Mouse (Mus musculus) stomach, embryonic 16.5 days (tissue): Measurements from ENCODE around the gene Cdk11b. TPM values are rescaled to one million over a fixed set of nuclear protein-coding genes. Genes with fewer than 3 reads are reported as not detected.

Source experiments
- ATAC-seq: fragments of 200-750 bp; cut with Nextera tagmentation; 2 replicates; pipeline ENCODE4 v1.8.0; 2017; ENCODE audit warnings: moderate number of reproducible peaks, moderate TSS enrichment; ENCODE audit not compliant: insufficient read depth, low FRiP score
- H3K27ac ChIP-seq: fragments of 300-500 bp; sonication (generic); 2 replicates; pipeline ENCODE4 v1.5.1; 2014; ENCODE audit warnings: low read length
- H3K27me3 ChIP-seq: fragments of 300-500 bp; sonication (generic); 2 replicates; pipeline ENCODE4 v1.6.1; 2014; ENCODE audit warnings: low read length, control low read depth, mixed read lengths; ENCODE audit not compliant: control insufficient read depth, insufficient read depth
- H3K36me3 ChIP-seq: fragments of 300-500 bp; sonication (generic); 2 replicates; pipeline ENCODE4 v1.6.1; 2014; ENCODE audit warnings: low read length; ENCODE audit not compliant: control insufficient read depth, insufficient read depth
- H3K4me1 ChIP-seq: fragments of 300-500 bp; sonication (generic); 2 replicates; pipeline ENCODE4 v1.6.1; 2014; ENCODE audit warnings: low read length, control low read depth, mixed read lengths; ENCODE audit not compliant: control insufficient read depth, insufficient read depth
- H3K4me2 ChIP-seq: fragments of 300-500 bp; sonication (generic); 2 replicates; pipeline ENCODE4 v1.6.1; 2014; ENCODE audit warnings: low read depth, low read length, mixed read lengths
- H3K4me3 ChIP-seq: fragments of 300-500 bp; sonication (generic); replicated peaks from 2 replicates; pipeline ENCODE4 v1.5.1; 2014; ENCODE audit warnings: mild to moderate bottlenecking, low read length
- H3K9ac ChIP-seq: fragments of 300-500 bp; sonication (generic); 2 replicates; pipeline ENCODE4 v1.6.1; 2014; ENCODE audit warnings: low read length
- H3K9me3 ChIP-seq: fragments of 300-500 bp; sonication (generic); replicated peaks from 2 replicates; pipeline ENCODE4 v1.6.1; 2016; ENCODE audit warnings: low read length, control low read depth; ENCODE audit not compliant: control insufficient read depth
- WGBS: fragments of 180-500 bp; shearing (Covaris S2); extraction: QIAGEN DNeasy Blood & Tissue Kit; methylation state at CpG from one replicate; pipeline ENCODE4 v1.1.7; 2014; 5-methylcytosine and 5-hydroxymethylcytosine counted together
- polyA plus RNA-seq: library from polyadenylated mRNA; unstranded; fragments of >200 nt; fragmentation: Nextera tagmentation; extraction: Ambion mirVana; gene quantifications from 2 replicates; pipeline ENCODE4 v1.2.1, GENCODE M21; 2015

The Cdk11b gene
- polyA plus RNA-seq, 1 experiment from 2014 or later: 55.7 TPM

DNA sequence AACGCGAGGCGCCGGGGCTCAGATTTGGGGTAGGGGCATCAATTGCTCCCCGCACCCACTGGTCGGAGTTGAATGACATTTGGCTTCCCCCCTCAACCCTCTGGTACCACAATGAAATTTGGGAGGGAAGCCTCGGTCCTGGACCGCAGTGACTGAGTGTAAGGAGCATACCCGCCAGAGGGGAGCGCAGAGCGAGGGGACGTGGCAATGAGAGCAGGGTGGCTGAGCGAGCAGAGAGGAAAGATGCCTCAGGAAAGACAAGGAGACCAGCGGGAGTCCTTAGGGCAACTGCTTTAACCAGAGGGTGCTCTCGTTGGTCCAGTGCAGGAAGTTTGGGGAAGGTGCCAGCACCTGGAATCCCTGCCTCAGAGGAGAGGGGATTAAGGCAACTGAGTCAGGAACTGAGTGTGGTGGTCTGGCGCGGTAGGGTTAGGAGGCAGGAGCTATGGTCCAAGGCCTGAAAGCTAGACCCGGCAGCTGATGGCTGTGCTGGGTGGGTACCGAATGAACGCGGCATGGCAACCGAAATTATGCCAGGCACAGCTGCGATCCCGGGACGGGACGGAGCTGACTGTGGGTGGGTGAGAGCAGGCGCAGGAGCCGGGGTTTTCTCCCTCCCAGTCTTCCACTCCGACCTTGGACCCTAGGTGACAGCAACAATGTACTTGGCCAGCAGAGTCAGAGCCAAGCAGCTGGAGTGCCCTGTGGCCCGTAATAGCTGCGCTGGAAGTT lies 29.0 kb downstream of the Cdk11b start:
- H3K27ac ChIP-seq: peak overlapping the region; percentile 64
- WGBS: 3% methylated on average over 31 of the region's 31 CpGs
- peaks cover 22% of the 10 kb centered on the region for H3K36me3 ChIP-seq
- H3K4me3 ChIP-seq: peak overlapping the region; percentile 56
- peak overlapping the region; percentile 86 for H3K4me2 ChIP-seq
- H3K9ac ChIP-seq: peak overlapping the region; percentile 77
- no peaks in the 10 kb centered on the region for H3K9me3 ChIP-seq
- no peak for ATAC-seq
- peaks cover 38% of the 10 kb centered on the region for H3K4me1 ChIP-seq
- H3K27me3 ChIP-seq: peaks cover 3% of the 10 kb centered on the region; the same call in 1 of the 2 replicates

GRCm38 (mm10) chr4:155654183-155654455 lies 29.5 kb downstream of the Cdk11b start:
- Histone ChIP-seq H3K27ac (peak overlapping the region; percentile 86; the same call in 1 of the 2 replicates), H3K9ac (peak overlapping the region; percentile 77), H3K4me3 (peak overlapping the region; percentile 56), H3K9me3 (no peaks in the 10 kb centered on the region), H3K27me3 (peaks cover 3% of the 10 kb centered on the region; the same call in 1 of the 2 replicates), H3K4me1 (peaks cover 38% of the 10 kb centered on the region), H3K4me2 (peak overlapping the region; percentile 86), H3K36me3 (peaks cover 21% of the 10 kb centered on the region)
- no peak for ATAC-seq
- 5% methylated on average over 6 of the region's 6 CpGs for WGBS

DNA sequence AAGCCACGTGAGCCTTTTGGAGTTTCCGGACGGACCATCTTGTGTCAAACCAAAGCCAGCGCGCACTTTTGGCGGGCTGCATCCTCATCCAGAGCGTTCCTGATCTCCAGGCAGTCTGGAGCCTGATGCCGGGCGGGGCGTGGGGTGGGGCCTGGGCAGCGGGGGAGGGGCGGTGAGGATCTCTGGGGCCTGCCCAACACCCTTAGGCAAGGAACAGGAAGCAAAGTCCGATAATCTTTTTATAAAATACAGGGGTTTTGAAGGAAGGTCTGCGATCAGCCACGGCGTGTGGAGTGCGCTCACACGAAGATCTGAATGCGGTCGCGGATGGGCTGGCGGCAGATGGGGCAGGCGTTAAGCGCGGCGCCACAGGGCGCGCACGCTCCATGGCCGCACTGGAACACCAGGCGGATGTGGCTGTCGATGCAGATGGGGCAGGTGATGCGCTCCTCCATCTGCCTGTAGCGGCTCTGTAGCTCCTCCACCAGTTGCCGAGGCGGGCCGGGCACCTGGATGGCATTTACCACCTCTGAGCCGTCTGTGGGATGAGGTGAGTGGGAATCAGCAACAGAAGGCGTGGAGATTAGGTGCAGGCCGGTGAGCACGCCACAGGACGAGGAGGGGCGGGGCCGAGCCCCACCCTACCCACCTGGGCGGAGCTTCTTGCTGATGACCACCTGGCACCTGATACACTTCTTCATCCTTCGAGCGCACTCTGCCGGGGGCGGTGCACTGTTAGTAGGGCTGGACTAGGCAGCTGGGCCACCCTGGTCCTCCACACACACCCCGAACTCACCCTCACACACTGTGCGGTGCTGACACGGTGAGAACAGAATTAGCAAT lies 30.0 kb downstream of the Cdk11b start:
- H3K27ac ChIP-seq: peak overlapping the region; percentile 86
- H3K27me3 ChIP-seq: peaks cover 3% of the 10 kb centered on the region; the same call in 1 of the 2 replicates
- peak overlapping the region; percentile 77 for H3K9ac ChIP-seq
- no peaks in the 10 kb centered on the region for H3K9me3 ChIP-seq
- H3K4me3 ChIP-seq: peak overlapping the region; percentile 56
- ATAC-seq: peak; percentile 63
- H3K36me3 ChIP-seq: peaks cover 16% of the 10 kb centered on the region
- H3K4me1 ChIP-seq: peaks cover 38% of the 10 kb centered on the region
- 2% methylated on average over 52 of the region's 52 CpGs for WGBS
- peak overlapping the region; percentile 86 for H3K4me2 ChIP-seq

- Histone ChIP-seq H3K36me3 (peaks cover 2% of the 10 kb centered on the region; the same call in 1 of the 2 replicates), H3K9me3 (no peaks in the 10 kb centered on the region), H3K4me3 (no peak overlapping the region), H3K4me2 (no peak overlapping the region), H3K9ac (no peak overlapping the region), H3K27ac (no peak overlapping the region), H3K27me3 (peaks cover 3% of the 10 kb centered on the region; the same call in 1 of the 2 replicates), H3K4me1 (peaks cover 36% of the 10 kb centered on the region)
- ATAC-seq: no peak
- WGBS: 89% methylated on average over 13 of the region's 13 CpGs
Observed at GRCm38 (mm10) chr4:155656214-155656751, 31.6 kb downstream of the Cdk11b start.

DNA sequence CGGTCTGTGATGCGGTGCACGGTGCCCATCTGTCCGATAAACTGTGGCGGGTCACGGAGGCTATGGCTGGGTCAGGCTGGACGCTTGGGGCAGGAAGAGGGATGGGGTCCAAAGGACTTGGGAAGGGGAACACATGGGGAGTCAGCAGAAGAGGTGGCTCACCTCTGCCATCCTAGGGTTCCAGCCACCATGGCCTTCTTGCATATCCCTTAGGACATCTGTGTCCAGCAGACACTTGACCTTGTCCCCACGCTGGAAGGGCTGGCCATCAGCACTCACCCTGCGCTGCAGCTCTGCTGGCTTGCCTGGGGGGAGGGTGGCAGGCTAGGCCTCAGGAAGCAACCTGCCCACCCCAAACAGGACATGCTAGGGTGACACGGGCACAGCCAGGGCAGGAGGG lies 34.3 kb downstream of the Cdk11b start:
- no peak overlapping the region for H3K27ac ChIP-seq

DNA sequence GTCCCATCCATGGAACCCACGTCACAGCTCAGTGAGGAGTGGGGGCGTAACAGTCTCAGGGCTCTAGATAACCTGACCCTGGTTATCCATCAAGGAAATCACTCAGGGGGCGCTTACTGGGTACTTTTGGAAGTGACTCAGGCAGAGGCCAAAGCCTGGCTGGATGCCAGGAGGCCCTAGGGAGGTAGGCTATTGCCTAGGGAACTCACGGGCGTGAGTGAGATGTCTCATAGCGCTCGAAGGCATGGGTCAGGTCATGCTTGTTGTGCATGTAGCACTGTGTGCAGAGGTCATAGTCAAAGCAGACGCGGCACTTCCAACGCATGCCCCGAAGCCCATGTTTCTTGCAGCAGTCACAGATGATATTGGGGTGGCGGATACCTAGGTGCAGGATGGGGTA lies 36.0 kb downstream of the Cdk11b start:
- ATAC-seq: peak; percentile 34; the same call in 1 of the 2 replicates
- Histone ChIP-seq H3K36me3 (no peaks in the 10 kb centered on the region), H3K27ac (no peak overlapping the region), H3K4me3 (no peak overlapping the region), H3K4me2 (no peak overlapping the region), H3K4me1 (no peaks in the 10 kb centered on the region), H3K27me3 (no peaks in the 10 kb centered on the region), H3K9ac (no peak overlapping the region), H3K9me3 (no peaks in the 10 kb centered on the region)
- WGBS: 71% methylated on average over 12 of the region's 12 CpGs

More for the DNA sequence above, 34.3 kb downstream of the Cdk11b start:
- Histone ChIP-seq H3K36me3 (no peaks in the 10 kb centered on the region), H3K9me3 (no peaks in the 10 kb centered on the region), H3K9ac (no peak overlapping the region), H3K4me1 (peaks cover 14% of the 10 kb centered on the region), H3K27me3 (no peaks in the 10 kb centered on the region; the same call in 1 of the 2 replicates), H3K4me2 (no peak overlapping the region), H3K4me3 (no peak overlapping the region)
- WGBS: 89% methylated on average over 10 of the region's 10 CpGs
- no peak for ATAC-seq

DNA sequence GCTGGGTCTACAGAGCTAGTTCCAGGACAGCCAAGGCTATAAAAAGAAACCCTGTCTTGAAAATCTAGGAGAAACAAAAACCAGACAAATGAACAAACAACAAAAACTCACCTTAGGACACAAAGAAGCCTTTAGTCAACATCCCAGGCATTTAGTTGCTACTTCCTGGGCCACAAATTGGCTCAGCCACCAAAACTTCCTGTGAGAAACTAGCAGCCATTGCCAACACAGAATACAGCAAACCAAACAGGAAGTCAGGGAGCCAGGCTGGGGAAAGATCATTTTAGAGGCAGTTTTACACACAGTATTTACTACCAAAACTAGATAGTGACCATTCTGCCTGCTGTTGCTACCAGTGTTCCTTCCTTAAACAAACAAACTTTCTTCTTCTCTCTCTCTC lies 42.2 kb downstream of the Cdk11b start:
- Histone ChIP-seq H3K9me3 (no peaks in the 10 kb centered on the region), H3K4me3 (no peak overlapping the region), H3K4me1 (peaks cover 11% of the 10 kb centered on the region), H3K9ac (no peak overlapping the region), H3K27me3 (no peaks in the 10 kb centered on the region), H3K36me3 (no peaks in the 10 kb centered on the region), H3K27ac (no peak overlapping the region; the same call in 1 of the 2 replicates), H3K4me2 (no peak overlapping the region)
- ATAC-seq: no peak

DNA sequence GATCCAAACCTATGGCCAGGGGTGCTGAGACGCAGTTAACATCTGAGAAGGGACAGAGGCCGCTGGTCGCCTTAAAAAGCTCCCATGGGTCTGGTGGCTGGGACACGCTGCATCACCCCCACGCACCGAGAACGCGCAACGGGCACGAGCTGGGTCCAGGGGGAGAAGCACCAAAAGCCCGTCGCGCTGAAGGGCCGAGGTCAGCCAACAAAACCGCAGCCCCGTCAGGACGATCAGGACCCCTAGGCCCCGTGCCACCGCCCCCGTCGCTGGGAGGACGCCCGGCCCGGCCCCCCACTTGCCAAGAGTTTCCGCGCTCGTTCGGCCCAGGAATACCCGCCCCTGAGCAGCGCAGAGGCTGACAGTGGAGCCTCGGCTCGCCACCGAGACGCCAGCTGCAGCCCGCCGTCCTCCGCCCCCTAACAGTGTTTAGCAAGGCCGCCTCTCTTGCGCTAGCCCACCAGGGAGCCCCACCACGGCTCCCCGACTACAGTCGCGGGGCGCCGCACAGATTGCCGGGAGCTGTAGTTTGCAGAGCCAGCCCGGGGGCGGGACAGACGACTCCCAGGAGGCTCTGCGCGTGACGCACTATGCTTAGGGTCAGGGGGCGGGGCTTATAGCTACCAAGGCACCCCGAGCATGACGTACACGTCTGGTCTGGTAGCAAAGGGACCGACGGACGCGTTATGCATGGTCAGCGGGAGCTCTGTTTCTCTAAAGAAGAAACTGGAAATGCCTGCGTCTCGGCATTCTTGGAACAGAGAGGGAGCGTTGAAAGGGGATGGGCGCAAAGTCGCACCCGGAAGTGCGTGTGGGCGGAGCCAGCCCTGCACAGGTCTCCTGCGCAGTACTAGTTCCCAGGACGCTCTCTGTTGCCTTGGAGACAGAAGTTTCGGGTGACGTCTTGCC lies 44.3 kb downstream of the Cdk11b start, which contains the start of gene Mib2:
Gene Mib2 (minus strand): TSS at position 510 of the 909 bp plus-strand sequence.
- under 1% methylated on average over 73 of the region's 73 CpGs for WGBS
- Histone ChIP-seq H3K27ac (peak within 1 kb of the TSS; percentile 74), H3K27me3 (no peaks in the 10 kb centered on the region)

More for the DNA sequence above, 44.3 kb downstream of the Cdk11b start, which contains the start of gene Mib2:
- Histone ChIP-seq H3K9ac (peak within 1 kb of the TSS; percentile 93), H3K4me1 (peaks cover 11% of the 10 kb centered on the region), H3K4me3 (peak within 1 kb of the TSS; percentile 84), H3K9me3 (no peaks in the 10 kb centered on the region), H3K36me3 (no peaks in the 10 kb centered on the region), H3K4me2 (peak within 1 kb of the TSS; percentile 93)
- ATAC-seq: peak; percentile 97
